Mouse (Mus musculus) kidney, adult 2 months (tissue): ENCODE results near the gene Mdn1. TPM values are rescaled to one million over a fixed set of nuclear protein-coding genes. Genes with fewer than 3 reads are reported as not detected.

ENCODE experiments used
- DNase-seq: peaks from one replicate; pipeline ENCODE4 v3.0.0; 2021
- H3K27ac ChIP-seq: fragments of 200-500 bp; 2 replicates; pipeline ENCODE4 v1.5.1; 2012; ENCODE audit warnings: low read depth, low read length, control low read depth, inconsistent platforms; ENCODE audit not compliant: insufficient read depth
- H3K27me3 ChIP-seq: fragments of 200-500 bp; replicated peaks from 2 replicates; pipeline ENCODE4 v1.6.1; 2012; ENCODE audit warnings: mild to moderate bottlenecking, moderate library complexity, low read length, inconsistent platforms; ENCODE audit not compliant: control insufficient read depth, insufficient read depth
- H3K36me3 ChIP-seq: fragments of 200-500 bp; 2 replicates; pipeline ENCODE4 v1.6.1; 2012; ENCODE audit warnings: mild to moderate bottlenecking, moderate library complexity, low read length, inconsistent platforms; ENCODE audit not compliant: control insufficient read depth, insufficient read depth
- H3K4me1 ChIP-seq: fragments of 200-500 bp; 2 replicates; pipeline ENCODE4 v1.6.1; 2011; ENCODE audit warnings: low read length; ENCODE audit not compliant: control insufficient read depth, insufficient read depth
- H3K4me3 ChIP-seq: fragments of 200-500 bp; 2 replicates; pipeline ENCODE4 v1.5.1; 2011; ENCODE audit warnings: mild to moderate bottlenecking, low read depth, low read length, control low read depth; ENCODE audit not compliant: insufficient read depth
- CTCF ChIP-seq: fragments of 200-500 bp; conservative IDR thresholded peaks from 2 replicates; pipeline ENCODE4 v1.5.1; 2011; ENCODE audit warnings: low read depth, mild to moderate bottlenecking, control low read depth, low read length, moderate library complexity, mixed read lengths; ENCODE audit not compliant: insufficient read depth, insufficient read length
- POLR2A ChIP-seq: fragments of 200-500 bp; IDR thresholded peaks from one replicate; pipeline ENCODE4 v1.6.1; 2011; ENCODE audit warnings: low read depth, low read length, control low read depth
- WGBS: fragments of 180-500 bp; shearing (Covaris S2); methylation state at CpG from one replicate; pipeline ENCODE4 v1.1.7; 2018; 5-methylcytosine and 5-hydroxymethylcytosine counted together
- polyA plus RNA-seq: library from polyadenylated mRNA; depleted of rRNA; stranded (reverse); fragments of >200 nt; gene quantifications from 2 replicates; pipeline ENCODE4 v1.2.3, GENCODE M21; 2012

Mdn1 gene
- polyA plus RNA-seq, 1 experiment, result 6.5 TPM

DNA sequence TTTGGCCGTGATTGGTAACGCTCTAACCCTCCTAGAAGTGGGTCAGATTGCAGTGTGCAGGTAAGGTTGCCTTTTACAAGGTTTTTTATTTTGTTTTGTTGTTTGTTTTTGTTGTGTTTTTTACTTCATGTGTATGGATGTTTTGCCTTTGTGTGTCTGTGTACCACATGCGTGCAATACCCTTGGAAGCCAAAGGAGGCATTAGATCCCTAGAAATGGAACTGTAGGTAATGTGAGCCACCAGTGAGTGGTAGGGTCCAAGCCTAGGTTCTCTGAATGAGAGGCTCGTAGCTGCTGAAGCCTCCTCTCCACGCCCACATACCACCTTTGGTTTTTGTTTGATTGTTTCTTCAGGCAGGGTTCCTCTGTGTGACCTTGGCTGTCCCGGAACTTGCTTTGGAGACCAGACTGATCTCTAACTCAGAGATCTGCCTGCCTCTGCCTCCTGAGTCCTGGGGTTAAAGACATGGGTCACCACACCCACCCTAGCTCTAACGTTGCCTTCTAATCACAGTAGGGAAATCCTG lies 113.4 kb downstream of the Mdn1 start:
- TF ChIP-seq CTCF (no peak), POLR2A (no peak)
- 94% methylated on average over 7 of the region's 7 CpGs for WGBS
- Histone ChIP-seq H3K27ac (no peak overlapping the region), H3K36me3 (peaks cover 3% of the 10 kb centered on the region), H3K4me1 (no peaks in the 10 kb centered on the region), H3K4me3 (no peak overlapping the region), H3K27me3 (no peaks in the 10 kb centered on the region)
- no peak for DNase-seq

DNA sequence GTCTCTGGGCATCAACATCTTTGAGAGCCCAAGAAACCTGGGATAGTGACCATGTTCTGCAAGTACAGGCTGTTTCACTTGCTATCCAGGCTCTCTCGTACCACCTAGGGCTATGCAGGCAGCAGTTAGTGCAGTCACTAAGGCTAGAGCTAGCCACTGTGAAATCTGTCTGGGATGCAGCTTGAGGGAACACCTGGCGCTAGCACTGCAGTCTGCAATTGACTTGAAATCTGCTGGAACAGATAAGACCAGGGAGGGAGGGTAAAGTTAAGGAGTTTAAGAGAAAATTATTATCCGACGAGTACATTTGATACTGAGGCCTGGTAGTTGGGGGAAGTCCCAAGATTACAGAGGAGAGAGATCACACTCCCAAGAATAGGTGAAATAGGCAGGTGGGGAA lies 123.1 kb downstream of the Mdn1 start:
- no peak for TF ChIP-seq CTCF
- no peak for TF ChIP-seq POLR2A
- Histone ChIP-seq H3K27me3 (no peaks in the 10 kb centered on the region), H3K4me3 (no peak overlapping the region), H3K4me1 (no peaks in the 10 kb centered on the region), H3K27ac (no peak overlapping the region), H3K36me3 (no peaks in the 10 kb centered on the region)
- no peak for DNase-seq
- WGBS, result 95% methylated on average over 4 of the region's 4 CpGs

DNA sequence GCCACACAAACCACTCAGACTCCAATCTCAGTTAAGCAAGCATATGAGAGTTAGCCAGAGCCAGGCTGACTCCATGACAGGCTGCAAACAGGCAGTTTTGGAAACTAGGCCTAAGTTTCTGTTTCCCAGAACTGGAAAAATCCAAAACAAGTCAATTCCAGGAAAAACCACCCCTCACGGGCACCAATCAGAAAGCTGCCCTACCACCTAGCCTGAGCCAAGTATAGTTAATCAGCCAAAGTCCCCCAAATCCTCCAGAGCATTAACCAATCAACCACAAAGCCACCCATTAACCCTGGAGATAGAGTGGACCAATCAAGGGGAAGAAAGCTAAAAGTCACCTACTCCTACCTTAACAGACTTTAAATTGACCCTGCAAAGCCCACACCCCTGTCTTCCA lies 130.2 kb downstream of the Mdn1 start:
- Histone ChIP-seq H3K27me3 (no peaks in the 10 kb centered on the region), H3K36me3 (no peaks in the 10 kb centered on the region), H3K27ac (no peak overlapping the region), H3K4me3 (no peak overlapping the region), H3K4me1 (no peaks in the 10 kb centered on the region)
- TF ChIP-seq CTCF (no peak), POLR2A (no peak)
- DNase-seq, result peak; percentile 58
- WGBS, result 81% methylated on average over 1 of the region's 1 CpGs

DNA sequence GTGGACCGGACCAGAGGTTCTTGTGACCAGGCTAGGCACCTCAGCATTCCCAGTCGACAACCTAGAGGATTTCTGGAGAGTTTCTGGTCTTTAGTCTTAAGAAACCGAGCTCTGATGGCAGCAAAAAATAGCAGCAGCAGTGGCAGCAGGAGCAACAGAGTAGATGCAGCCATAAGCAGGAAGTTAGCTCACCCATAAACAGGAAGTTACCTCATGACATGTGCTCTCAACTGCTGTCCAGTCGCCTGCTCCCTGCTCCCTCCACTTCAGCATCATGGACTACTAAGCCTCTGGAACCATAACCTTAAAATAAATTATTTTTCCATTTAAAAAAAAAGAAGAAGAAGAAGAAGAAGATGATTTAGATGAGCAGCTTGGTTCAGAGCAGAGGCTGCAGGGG lies 132.1 kb downstream of the Mdn1 start:
- Histone ChIP-seq H3K4me3 (no peak overlapping the region), H3K27ac (no peak overlapping the region), H3K4me1 (no peaks in the 10 kb centered on the region), H3K27me3 (no peaks in the 10 kb centered on the region), H3K36me3 (no peaks in the 10 kb centered on the region)
- WGBS, result 78% methylated on average over 4 of the region's 4 CpGs
- no peak for DNase-seq
- no peak for TF ChIP-seq POLR2A
- TF ChIP-seq CTCF, result no peak

DNA sequence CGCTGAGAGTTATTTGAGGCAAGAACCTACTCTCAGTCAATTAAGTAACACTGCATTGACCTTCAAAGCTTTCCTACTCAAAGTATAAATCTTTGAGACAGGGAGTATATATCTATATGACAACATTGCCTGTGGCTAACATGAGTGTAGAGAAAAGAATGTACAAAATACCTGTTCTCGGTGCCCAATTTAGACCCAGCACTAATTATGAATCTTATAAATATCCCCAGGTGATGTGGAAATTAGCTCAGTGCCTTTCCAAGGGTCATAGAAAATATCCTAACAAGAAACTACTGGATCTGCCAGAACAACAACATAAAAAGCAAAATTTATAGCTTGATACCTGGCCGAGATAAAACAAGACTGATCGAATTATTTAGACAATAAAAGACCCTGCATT lies 142.1 kb downstream of the Mdn1 start:
- no peak overlapping the region for H3K27ac ChIP-seq
- no peaks in the 10 kb centered on the region for H3K36me3 ChIP-seq
- no peaks in the 10 kb centered on the region for H3K27me3 ChIP-seq
- H3K4me1 ChIP-seq, result peaks cover 7% of the 10 kb centered on the region; the same call in 1 of the 2 replicates
- H3K4me3 ChIP-seq, result no peak overlapping the region
- no peak for DNase-seq
- TF ChIP-seq POLR2A (no peak), CTCF (no peak)
- WGBS, result 84% methylated on average over 4 of the region's 4 CpGs

DNA sequence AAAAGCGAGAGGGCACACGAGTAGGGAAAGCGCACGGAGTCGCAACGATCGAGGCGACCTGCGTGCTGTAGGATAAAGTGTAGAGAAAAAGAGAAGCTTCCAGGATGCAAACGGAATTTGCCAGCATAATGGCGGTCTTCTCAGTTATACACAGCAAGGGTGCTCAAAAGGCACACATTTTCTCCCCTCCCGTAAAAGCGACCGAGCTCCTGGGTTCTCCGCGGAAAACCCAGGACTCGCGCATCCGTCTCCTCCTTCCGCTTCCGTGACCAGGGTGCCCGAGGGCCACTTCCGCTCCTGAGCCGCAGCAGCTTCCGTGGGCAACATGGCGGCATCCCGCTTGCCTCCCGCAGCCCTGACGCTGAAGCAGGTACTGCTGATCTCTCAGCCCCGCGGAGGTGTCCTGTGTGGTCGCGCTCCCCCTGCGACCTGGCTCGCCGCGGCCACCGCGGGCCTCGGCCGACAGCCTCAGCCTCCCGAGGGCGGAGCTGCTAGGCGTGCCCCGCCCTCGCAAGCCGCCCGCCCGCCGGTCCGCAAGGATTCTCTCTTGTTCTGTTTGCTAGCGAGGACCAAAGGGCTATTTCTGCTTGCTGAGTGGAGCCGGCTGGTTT lies 143.2 kb downstream of the Mdn1 start, which contains the start of gene Lyrm2:
Gene Lyrm2 (plus strand): TSS at position 288 of the 611 bp plus-strand sequence.
- no peaks in the 10 kb centered on the region for H3K36me3 ChIP-seq
- no peaks in the 10 kb centered on the region for H3K27me3 ChIP-seq
- H3K27ac ChIP-seq, result peak within 1 kb of the TSS; percentile 98
- DNase-seq, result peak; percentile 86
- TF ChIP-seq CTCF (no peak), POLR2A (peak; percentile 77)
- WGBS, result under 1% methylated on average over 53 of the region's 53 CpGs
- peak within 1 kb of the TSS; percentile 92 for H3K4me3 ChIP-seq
- peaks cover 7% of the 10 kb centered on the region; the same call in 1 of the 2 replicates for H3K4me1 ChIP-seq

DNA sequence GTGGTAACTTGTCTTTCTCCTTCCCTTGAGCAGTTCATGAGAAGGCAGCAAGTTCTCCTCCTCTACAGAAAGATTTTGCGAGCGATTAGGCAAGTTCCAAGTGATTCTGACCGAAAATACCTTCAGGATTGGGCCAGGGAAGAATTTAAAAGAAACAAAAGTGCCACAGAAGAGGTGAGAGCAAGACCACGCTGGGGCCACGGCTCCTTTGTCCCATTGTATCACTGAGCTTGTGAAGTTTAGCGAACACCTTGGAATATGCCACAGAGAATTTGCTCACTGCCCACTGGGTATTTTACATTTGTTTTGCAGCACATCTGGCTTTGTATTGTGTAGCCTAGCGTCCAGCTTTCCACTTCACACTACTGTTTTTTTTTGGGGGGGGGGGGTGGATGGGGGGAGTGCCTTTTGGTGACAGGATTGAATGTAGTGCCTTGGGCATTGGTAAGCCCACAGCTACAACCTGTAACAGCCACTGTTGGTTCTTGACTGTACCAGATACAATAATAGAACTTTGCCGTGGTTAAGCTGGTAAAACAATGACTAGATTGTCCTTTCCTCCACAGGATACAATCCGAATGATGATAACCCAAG lies 143.8 kb downstream of the Mdn1 start:
- Histone ChIP-seq H3K27ac (peak overlapping the region; percentile 98), H3K36me3 (no peaks in the 10 kb centered on the region), H3K4me3 (peak overlapping the region; percentile 92), H3K27me3 (no peaks in the 10 kb centered on the region), H3K4me1 (peaks cover 7% of the 10 kb centered on the region; the same call in 1 of the 2 replicates)
- WGBS, result 2% methylated on average over 9 of the region's 9 CpGs
- peak; percentile 12 for DNase-seq
- no peak for TF ChIP-seq POLR2A
- TF ChIP-seq CTCF, result no peak
